24 mouse cellular contexts compared by ENCODE assay signal in the genomic region with DNA sequence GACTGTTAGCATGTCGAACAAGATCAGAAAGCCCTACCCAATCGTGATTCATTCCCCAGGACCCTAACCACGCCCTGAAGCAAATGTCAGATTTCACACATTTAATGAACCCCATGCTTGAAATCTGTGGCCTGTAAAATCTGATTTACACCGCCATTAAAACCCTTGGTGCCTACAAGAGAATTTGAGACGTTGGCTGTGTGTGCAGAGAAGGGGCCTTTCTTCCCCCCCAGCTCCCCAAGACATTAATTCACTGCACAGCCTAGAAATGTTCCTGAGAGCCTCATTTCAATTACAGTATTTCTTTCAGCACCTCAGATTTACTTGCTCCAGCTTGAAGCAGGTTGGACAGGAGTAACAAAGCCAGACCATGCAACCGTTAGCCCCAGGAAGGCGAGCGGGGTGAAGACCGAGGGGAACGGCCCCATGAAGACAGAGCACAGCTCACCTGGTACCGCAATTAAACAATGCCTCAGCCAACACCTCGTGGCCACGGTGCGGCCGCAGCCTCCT. TPM values are rescaled to one million over a fixed set of nuclear protein-coding genes. Genes with fewer than 3 reads are reported as not detected.
DNase-seq lines count a peak whose midpoint lies in the region; ATAC-seq and TF ChIP-seq lines count a peak whose summit lies in the region.
"Had no signal": no experiment of that assay in that cellular context is flagged by ENCODE, and none has a peak within 500 bp of the region (broad histone marks: within the 10 kb centered on the region; RNA-seq: fewer than 3 reads in every experiment).

No protein-coding gene starts in this region.

- WGBS in embryonic facial prominence, embryonic 12.5 days: 68% methylated on average over 15 of the region's 15 CpGs
- 85% methylated on average over 15 of the region's 15 CpGs for WGBS in embryonic facial prominence, embryonic 10.5 days
- 34% methylated on average over 15 of the region's 15 CpGs for WGBS in kidney, postnatal 0 days
- WGBS in limb, embryonic 11.5 days: 20% methylated on average over 15 of the region's 15 CpGs
- WGBS in midbrain, postnatal 0 days: 70% methylated on average over 15 of the region's 15 CpGs

- no peaks in the 10 kb centered on the region for H3K9me3 ChIP-seq in embryonic facial prominence, embryonic 12.5 days
- no peaks in the 10 kb centered on the region for H3K9me3 ChIP-seq in embryonic facial prominence, embryonic 10.5 days
- no peaks in the 10 kb centered on the region for H3K9me3 ChIP-seq in kidney, postnatal 0 days (replicated peaks; ENCODE audit: low read length)
- no peaks in the 10 kb centered on the region for H3K9me3 ChIP-seq in limb, embryonic 11.5 days (ENCODE audit: control insufficient read depth, low read length)
- no peaks in the 10 kb centered on the region for H3K9me3 ChIP-seq in midbrain, postnatal 0 days (ENCODE audit: low read length)
- H3K9me3 ChIP-seq: heart, embryonic 13.5 days had no signal

- DNase-seq in embryonic facial prominence, embryonic 10.5 days (ENCODE audit: low spot score): no peak
- DNase-seq in kidney, postnatal 0 days (ENCODE audit: low spot score): peak; percentile 43
- DNase-seq in kidney, postnatal 14 days: no peak
- peak; percentile 77 for DNase-seq in limb, embryonic 11.5 days (ENCODE audit: low spot score)
- no peak for DNase-seq in midbrain, postnatal 0 days (ENCODE audit: low spot score)
- no peak for DNase-seq in left cerebral cortex, adult 18-20 months (ENCODE audit: low spot score in 2 of 2)
- DNase-seq in thymus, postnatal 14 days: no peak
- DNase-seq: adrenal gland, postnatal 10 days; cerebellum, adult 11 months; cerebellum, postnatal 10 days; gastrocnemius, postnatal 14 days; heart, adult 18-20 months; kidney, adult 11 months; kidney, postnatal 4 days; layer of hippocampus, adult 9-11 months; lung, adult 18-20 months; retina, postnatal 1 day; thymus, postnatal 4 days had no signal

- no peak overlapping the region for H3K9ac ChIP-seq in embryonic facial prominence, embryonic 12.5 days
- no peak overlapping the region for H3K9ac ChIP-seq in kidney, postnatal 0 days (ENCODE audit: low read depth, low read length)
- no peak overlapping the region for H3K9ac ChIP-seq in limb, embryonic 11.5 days (ENCODE audit: low read length)
- no peak overlapping the region for H3K9ac ChIP-seq in midbrain, postnatal 0 days (replicated peaks; ENCODE audit: low read length, poor library complexity, severe bottlenecking)
- H3K9ac ChIP-seq: heart, embryonic 13.5 days had no signal

- no peak for TF ChIP-seq CTCF in kidney, postnatal 0 days (IDR thresholded peaks at IDR 0.05; ENCODE audit: low read depth)
- no peak for TF ChIP-seq CTCF in midbrain, postnatal 0 days (IDR thresholded peaks at IDR 0.05)

- no peak overlapping the region for H3K4me3 ChIP-seq in embryonic facial prominence, embryonic 12.5 days
- H3K4me3 ChIP-seq in embryonic facial prominence, embryonic 10.5 days: no peak overlapping the region
- no peak overlapping the region for H3K4me3 ChIP-seq in kidney, postnatal 0 days (replicated peaks; ENCODE audit: low read depth, low read length)
- no peak overlapping the region for H3K4me3 ChIP-seq in limb, embryonic 11.5 days (ENCODE audit: low read depth, low read length)
- H3K4me3 ChIP-seq in midbrain, postnatal 0 days (ENCODE audit: low read depth, low read length): no peak overlapping the region
- H3K4me3 ChIP-seq: heart, embryonic 13.5 days; megakaryocyte, embryonic 14.5 days had no signal

- ATAC-seq in embryonic facial prominence, embryonic 12.5 days (ENCODE audit: insufficient number of reproducible peaks, insufficient read depth, low FRiP score, low TSS enrichment): no peak
- ATAC-seq in kidney, postnatal 0 days (replicated peaks; ENCODE audit: low FRiP score, low read depth): no peak
- peak; percentile 74 for ATAC-seq in limb, embryonic 11.5 days (ENCODE audit: insufficient number of reproducible peaks, low FRiP score, low TSS enrichment, low read depth)
- ATAC-seq in midbrain, postnatal 0 days (ENCODE audit: low FRiP score): no peak
- ATAC-seq: hindbrain, postnatal 0 days; Patski had no signal

- H3K36me3 ChIP-seq in embryonic facial prominence, embryonic 12.5 days: no peaks in the 10 kb centered on the region
- H3K36me3 ChIP-seq in embryonic facial prominence, embryonic 10.5 days (replicated peaks): no peaks in the 10 kb centered on the region
- no peaks in the 10 kb centered on the region for H3K36me3 ChIP-seq in kidney, postnatal 0 days (ENCODE audit: insufficient read depth, low read length)
- H3K36me3 ChIP-seq in limb, embryonic 11.5 days (ENCODE audit: control insufficient read depth, insufficient read depth, low read length): no peaks in the 10 kb centered on the region
- H3K36me3 ChIP-seq in midbrain, postnatal 0 days (ENCODE audit: insufficient read depth, low read length): no peaks in the 10 kb centered on the region
- H3K36me3 ChIP-seq: heart, embryonic 13.5 days had no signal

- no peaks in the 10 kb centered on the region for H3K27me3 ChIP-seq in embryonic facial prominence, embryonic 12.5 days
- no peaks in the 10 kb centered on the region for H3K27me3 ChIP-seq in embryonic facial prominence, embryonic 10.5 days (replicated peaks; ENCODE audit: low read depth, poor library complexity, severe bottlenecking)
- H3K27me3 ChIP-seq in kidney, postnatal 0 days (ENCODE audit: insufficient read depth, low read length): no peaks in the 10 kb centered on the region
- H3K27me3 ChIP-seq in limb, embryonic 11.5 days (ENCODE audit: control insufficient read depth, insufficient read depth, low read length): no peaks in the 10 kb centered on the region
- H3K27me3 ChIP-seq in midbrain, postnatal 0 days (ENCODE audit: insufficient read depth, low read length): no peaks in the 10 kb centered on the region
- H3K27me3 ChIP-seq: Patski had no signal

- no peak overlapping the region for H3K4me2 ChIP-seq in embryonic facial prominence, embryonic 12.5 days (replicated peaks)
- H3K4me2 ChIP-seq in kidney, postnatal 0 days (ENCODE audit: low read length): no peak overlapping the region
- 0 out of 2 replicates have a peak overlapping the region, but pooled peaks have one; percentile 10 for H3K4me2 ChIP-seq in limb, embryonic 11.5 days (ENCODE audit: low read depth, severe bottlenecking)
- H3K4me2 ChIP-seq in midbrain, postnatal 0 days (ENCODE audit: low read depth, low read length, poor library complexity, severe bottlenecking): no peak overlapping the region
- H3K4me2 ChIP-seq: heart, embryonic 13.5 days; liver, embryonic 11.5 days had no signal

- H3K27ac ChIP-seq in embryonic facial prominence, embryonic 12.5 days: 0 out of 2 replicates have a peak overlapping the region, but pooled peaks have one; percentile 1
- H3K27ac ChIP-seq in embryonic facial prominence, embryonic 10.5 days (replicated peaks): no peak overlapping the region
- no peak overlapping the region for H3K27ac ChIP-seq in kidney, postnatal 0 days
- peak overlapping the region; percentile 80 for H3K27ac ChIP-seq in limb, embryonic 11.5 days (replicated peaks; ENCODE audit: low read depth, low read length)
- 0 out of 2 replicates have a peak overlapping the region, but pooled peaks have one; percentile 38 for H3K27ac ChIP-seq in midbrain, postnatal 0 days (ENCODE audit: low read depth, low read length)
- H3K27ac ChIP-seq: heart, embryonic 13.5 days; hindbrain, postnatal 0 days had no signal

- peaks cover 26% of the 10 kb centered on the region for H3K4me1 ChIP-seq in embryonic facial prominence, embryonic 12.5 days
- H3K4me1 ChIP-seq in embryonic facial prominence, embryonic 10.5 days: peaks cover 20% of the 10 kb centered on the region
- H3K4me1 ChIP-seq in kidney, postnatal 0 days (replicated peaks; ENCODE audit: insufficient read depth, low read length): 0 out of 2 replicates have a peak, but pooled peaks cover under 1% of the 10 kb centered on the region
- peaks cover 29% of the 10 kb centered on the region for H3K4me1 ChIP-seq in limb, embryonic 11.5 days (ENCODE audit: control insufficient read depth, insufficient read depth, low read length)
- no peaks in the 10 kb centered on the region for H3K4me1 ChIP-seq in midbrain, postnatal 0 days (ENCODE audit: insufficient read depth, low read length)

RNA-seq across cellular contexts. Expression of a gene that starts 16.8 kb away (rescaled TPM):
- polyA plus RNA-seq in embryonic facial prominence, embryonic 12.5 days (2016; fragmentation: Nextera tagmentation; extraction: Ambion mirVana): 4.6 and 5.1 TPM in 2 replicates
- 0.45 and 0.66 TPM in 2 replicates for polyA plus RNA-seq in embryonic facial prominence, embryonic 10.5 days (2016; fragmentation: Nextera tagmentation; extraction: Ambion mirVana)
- polyA plus RNA-seq in kidney, postnatal 0 days (2015; fragmentation: Nextera tagmentation; extraction: Ambion mirVana): 2.0 TPM in 2 replicates
- polyA plus RNA-seq in limb, embryonic 11.5 days (2014; fragmentation: Nextera tagmentation; extraction: Ambion mirVana): 4.9 and 5.8 TPM in 2 replicates
- total RNA-seq in midbrain, postnatal 0 days (2014; rRNA removed): 5.1 and 6.4 TPM in 2 replicates
- polyA plus RNA-seq in midbrain, postnatal 0 days (2015; fragmentation: Nextera tagmentation; extraction: Ambion mirVana): 7.3 and 8.2 TPM in 2 replicates
- 10 to 100 TPM in 1 of 2 experiments, 1 to 10 TPM in 1; 9.3 to 11.7 TPM for total RNA-seq in left cerebral cortex, adult 18-20 months (2021)

Comparison
In these comparisons a context has a peak if more than half of its experiments do, and no peak if none do; other contexts are left out.
1. H3K27ac ChIP-seq: peak in embryonic facial prominence, embryonic 12.5 days (single experiment), limb, embryonic 11.5 days (single experiment) and midbrain, postnatal 0 days (single experiment); none in embryonic facial prominence, embryonic 10.5 days (single experiment) and kidney, postnatal 0 days (single experiment).
2. DNase-seq: peak in kidney, postnatal 0 days (single experiment) and limb, embryonic 11.5 days (single experiment); none in embryonic facial prominence, embryonic 10.5 days (single experiment), kidney, postnatal 14 days (single experiment), midbrain, postnatal 0 days (single experiment), left cerebral cortex, adult 18-20 months (0 of 2) and thymus, postnatal 14 days (single experiment).